Mouse (Mus musculus): ENCODE results near the gene Slco2a1. TPM values are rescaled to one million over a fixed set of nuclear protein-coding genes. Genes with fewer than 3 reads are reported as not detected.
A peak's percentile ranks its signal among the peaks of the same experiment; 100 is the strongest.

The Slco2a1 gene
- total and polyA plus RNA-seq, 2 experiments from 2014 or later = 5.7 to 10.2 TPM

DNA sequence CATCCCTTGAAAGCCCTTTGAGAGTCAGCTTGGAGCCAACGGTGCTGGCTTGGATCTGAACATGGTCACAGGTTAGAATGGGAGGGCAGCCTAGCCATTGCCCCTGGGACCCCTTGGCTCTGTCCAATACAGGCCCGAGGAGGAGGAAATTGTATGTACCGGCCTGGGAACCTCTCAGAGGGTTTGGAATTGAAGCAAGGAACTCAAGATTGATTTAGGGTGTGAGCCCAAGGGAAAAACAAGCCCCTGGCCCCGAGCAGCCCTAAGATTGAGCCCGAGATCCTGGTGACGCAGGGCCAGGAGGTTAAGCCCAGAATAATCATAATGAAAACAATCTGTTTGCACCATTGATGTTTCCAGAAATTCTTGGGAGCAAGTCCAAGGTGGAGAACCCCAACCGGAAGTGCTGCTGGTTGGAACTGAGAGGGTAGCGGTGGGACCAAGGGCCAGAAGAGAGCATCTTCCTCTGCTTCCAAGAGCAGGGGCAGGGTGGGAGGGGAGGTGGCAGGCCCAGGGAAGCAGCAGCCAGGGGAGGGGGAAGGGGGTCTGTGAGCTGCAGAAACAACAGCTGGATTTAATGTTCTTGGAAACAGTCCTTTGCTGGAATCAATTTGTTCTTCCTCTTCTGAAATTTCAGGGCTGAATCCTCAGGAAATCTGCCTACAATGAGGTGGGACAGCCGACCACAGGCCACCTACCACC is 10.6 kb upstream of the Slco2a1 start:
- Histone ChIP-seq H3K9me3 (replicated peaks; ENCODE audit: control insufficient read depth, low read length) (no peaks in the 10 kb centered on the region), H3K9ac (replicated peaks; ENCODE audit: low read depth, low read length) (no peak overlapping the region), H3K4me1 (ENCODE audit: control insufficient read depth, insufficient read depth) (peaks cover 3% of the 10 kb centered on the region; the same call in 1 of the 2 replicates), H3K27me3 (ENCODE audit: control insufficient read depth, insufficient read depth, low read length) (no peaks in the 10 kb centered on the region), H3K4me3 (ENCODE audit: low read depth, low read length) (no peak overlapping the region), H3K27ac (ENCODE audit: low read depth) (peak overlapping the region; percentile 46; the same call in 1 of the 2 replicates), H3K36me3 (replicated peaks; ENCODE audit: control insufficient read depth, insufficient read depth, low read length) (no peaks in the 10 kb centered on the region), H3K4me2 (ENCODE audit: low read depth, low read length) (no peak overlapping the region)
- TF ChIP-seq CTCF (IDR thresholded peaks at IDR 0.05; ENCODE audit: low read depth) (no peak), EP300 (IDR thresholded peaks at IDR 0.05; ENCODE audit: low read depth) (no peak)
- WGBS = 59% methylated on average over 9 of the region's 9 CpGs
- DNase-seq (ENCODE audit: low spot score) = no peak
- ATAC-seq (ENCODE audit: insufficient read depth, low read depth) = no peak

- Histone ChIP-seq H3K9me3 (replicated peaks; ENCODE audit: control insufficient read depth, low read length) (no peaks in the 10 kb centered on the region), H3K4me1 (ENCODE audit: control insufficient read depth, insufficient read depth) (peaks cover 3% of the 10 kb centered on the region; the same call in 1 of the 2 replicates), H3K27ac (ENCODE audit: low read depth) (no peak overlapping the region), H3K9ac (replicated peaks; ENCODE audit: low read depth, low read length) (no peak overlapping the region), H3K4me3 (ENCODE audit: low read depth, low read length) (no peak overlapping the region), H3K36me3 (replicated peaks; ENCODE audit: control insufficient read depth, insufficient read depth, low read length) (no peaks in the 10 kb centered on the region), H3K27me3 (ENCODE audit: control insufficient read depth, insufficient read depth, low read length) (no peaks in the 10 kb centered on the region), H3K4me2 (ENCODE audit: low read depth, low read length) (no peak overlapping the region)
- 78% methylated on average over 3 of the region's 3 CpGs for WGBS
- ATAC-seq (ENCODE audit: insufficient read depth, low read depth) = no peak
- no peak for DNase-seq (ENCODE audit: low spot score)
- TF ChIP-seq EP300 (IDR thresholded peaks at IDR 0.05; ENCODE audit: low read depth) = no peak
- TF ChIP-seq CTCF (IDR thresholded peaks at IDR 0.05; ENCODE audit: low read depth) = no peak
Measured at GRCm38 (mm10) chr9:102979011-102979700, 9.4 kb upstream of the Slco2a1 start.

DNA sequence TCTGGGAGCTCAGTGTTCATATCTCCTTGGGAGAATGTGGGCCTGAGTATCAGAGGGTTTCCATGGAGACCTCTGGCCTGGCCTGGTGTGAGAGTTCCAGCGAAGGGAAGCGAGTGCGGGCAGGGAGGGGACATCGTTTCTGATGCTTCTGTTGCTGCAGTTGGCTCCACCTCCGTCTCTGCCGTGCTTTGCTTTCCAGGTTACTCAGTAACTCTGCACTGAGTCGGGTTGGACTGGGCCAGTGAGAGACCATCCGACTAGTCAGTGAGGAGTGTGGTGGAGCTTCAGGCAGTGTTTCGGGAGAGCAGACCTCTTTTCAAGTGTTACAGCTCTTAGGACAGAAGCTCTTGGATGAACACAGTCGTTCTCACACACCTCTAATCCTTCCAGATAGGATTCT is 8.6 kb upstream of the Slco2a1 start:
- Histone ChIP-seq H3K27ac (ENCODE audit: low read depth) (no peak overlapping the region), H3K4me3 (ENCODE audit: low read depth, low read length) (no peak overlapping the region), H3K4me1 (ENCODE audit: control insufficient read depth, insufficient read depth) (peaks cover 3% of the 10 kb centered on the region; the same call in 1 of the 2 replicates), H3K4me2 (ENCODE audit: low read depth, low read length) (no peak overlapping the region), H3K36me3 (replicated peaks; ENCODE audit: control insufficient read depth, insufficient read depth, low read length) (no peaks in the 10 kb centered on the region), H3K9me3 (replicated peaks; ENCODE audit: control insufficient read depth, low read length) (no peaks in the 10 kb centered on the region), H3K9ac (replicated peaks; ENCODE audit: low read depth, low read length) (no peak overlapping the region), H3K27me3 (ENCODE audit: control insufficient read depth, insufficient read depth, low read length) (no peaks in the 10 kb centered on the region)
- 45% methylated on average over 10 of the region's 10 CpGs for WGBS
- no peak for DNase-seq (ENCODE audit: low spot score)
- TF ChIP-seq EP300 (IDR thresholded peaks at IDR 0.05; ENCODE audit: low read depth) (no peak), CTCF (IDR thresholded peaks at IDR 0.05; ENCODE audit: low read depth) (no peak)
- no peak for ATAC-seq (ENCODE audit: insufficient read depth, low read depth)

- no peaks in the 10 kb centered on the region for H3K27me3 ChIP-seq (ENCODE audit: control insufficient read depth, insufficient read depth, low read length)
- H3K9ac ChIP-seq (replicated peaks; ENCODE audit: low read depth, low read length) = no peak overlapping the region
- H3K4me2 ChIP-seq (ENCODE audit: low read depth, low read length) = no peak overlapping the region
- H3K27ac ChIP-seq (ENCODE audit: low read depth) = no peak overlapping the region
- ATAC-seq (ENCODE audit: insufficient read depth, low read depth) (no peak), DNase-seq (ENCODE audit: low spot score) (no peak)
- no peak for TF ChIP-seq EP300 (IDR thresholded peaks at IDR 0.05; ENCODE audit: low read depth)
- no peak for TF ChIP-seq CTCF (IDR thresholded peaks at IDR 0.05; ENCODE audit: low read depth)
- no peak overlapping the region for H3K4me3 ChIP-seq (ENCODE audit: low read depth, low read length)
- H3K9me3 ChIP-seq (replicated peaks; ENCODE audit: control insufficient read depth, low read length) = no peaks in the 10 kb centered on the region
- peaks cover 3% of the 10 kb centered on the region; the same call in 1 of the 2 replicates for H3K4me1 ChIP-seq (ENCODE audit: control insufficient read depth, insufficient read depth)
- no peaks in the 10 kb centered on the region for H3K36me3 ChIP-seq (replicated peaks; ENCODE audit: control insufficient read depth, insufficient read depth, low read length)
- WGBS = 78% methylated on average over 5 of the region's 5 CpGs
Measured at GRCm38 (mm10) chr9:102980420-102980819, 8.1 kb upstream of the Slco2a1 start.

DNA sequence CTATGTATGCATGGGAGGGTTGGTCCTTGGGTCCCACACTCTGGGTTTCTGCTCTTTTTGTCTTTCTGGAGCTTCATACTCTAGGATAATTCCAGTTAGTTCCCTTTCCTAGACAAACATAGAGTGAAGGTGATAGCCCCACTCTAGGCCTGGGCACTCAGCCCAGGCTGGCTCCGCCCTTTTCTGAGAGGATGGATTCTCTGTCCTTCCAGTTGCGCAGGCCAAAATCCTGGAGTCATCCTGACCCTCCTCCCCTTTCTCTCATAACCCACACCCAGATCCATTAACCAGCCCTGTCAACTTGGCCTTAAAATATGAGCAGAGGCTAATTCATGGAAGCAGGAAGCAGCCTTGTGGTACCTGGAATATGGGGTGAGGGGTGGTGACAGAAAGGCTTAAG is 6.7 kb upstream of the Slco2a1 start:
- H3K9me3 ChIP-seq (replicated peaks; ENCODE audit: control insufficient read depth, low read length) = no peaks in the 10 kb centered on the region
- WGBS = 76% methylated on average over 2 of the region's 2 CpGs

More for the DNA sequence above, 6.7 kb upstream of the Slco2a1 start:
- H3K36me3 ChIP-seq (replicated peaks; ENCODE audit: control insufficient read depth, insufficient read depth, low read length) = no peaks in the 10 kb centered on the region
- H3K4me1 ChIP-seq (ENCODE audit: control insufficient read depth, insufficient read depth) = peaks cover 3% of the 10 kb centered on the region; the same call in 1 of the 2 replicates
- no peak for TF ChIP-seq CTCF (IDR thresholded peaks at IDR 0.05; ENCODE audit: low read depth)
- no peak for TF ChIP-seq EP300 (IDR thresholded peaks at IDR 0.05; ENCODE audit: low read depth)
- no peaks in the 10 kb centered on the region for H3K27me3 ChIP-seq (ENCODE audit: control insufficient read depth, insufficient read depth, low read length)
- no peak for ATAC-seq (ENCODE audit: insufficient read depth, low read depth)
- H3K4me3 ChIP-seq (ENCODE audit: low read depth, low read length) = no peak overlapping the region
- no peak overlapping the region for H3K27ac ChIP-seq (ENCODE audit: low read depth)
- no peak overlapping the region for H3K4me2 ChIP-seq (ENCODE audit: low read depth, low read length)
- DNase-seq (ENCODE audit: low spot score) = no peak
- H3K9ac ChIP-seq (replicated peaks; ENCODE audit: low read depth, low read length) = no peak overlapping the region

All from heart, postnatal 0 days (tissue).